Mouse (Mus musculus) liver, embryonic 14.5 days (tissue): Measurements from ENCODE around the gene Gbf1.

Experiments used
- CTCF ChIP-seq: IDR thresholded peaks from 2 replicates; pipeline ENCODE4 v1.5.1; 2016; ENCODE audit warnings: antibody characterized with exemption, low read depth, control low read depth
- EP300 ChIP-seq: IDR thresholded peaks from 2 replicates; pipeline ENCODE4 v1.6.1; 2016; ENCODE audit warnings: antibody characterized with exemption, low read depth

DNA sequence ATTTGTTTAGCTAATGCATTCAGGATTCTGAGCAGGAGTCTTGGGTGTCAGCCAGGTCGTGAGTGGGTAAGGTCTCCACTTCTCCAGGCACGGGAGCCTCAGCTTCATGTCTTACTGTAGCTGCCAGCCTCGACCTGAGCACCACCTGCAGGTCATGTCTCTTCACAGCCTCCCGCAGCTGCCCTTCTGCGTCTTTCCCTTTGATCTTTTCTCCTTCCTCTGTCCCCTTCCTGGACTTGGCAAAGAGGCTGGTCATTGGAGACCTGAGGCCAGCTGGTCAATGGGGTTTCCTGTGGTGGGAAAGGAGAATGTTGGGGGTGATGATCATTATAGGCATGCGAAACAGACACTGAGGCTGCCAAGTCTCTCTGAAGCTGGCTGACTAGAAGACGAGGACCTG is 96.7 kb downstream of the Gbf1 start:
- TF ChIP-seq EP300 (no peak), CTCF (0 out of 2 replicates have a peak, but pooled peaks have one; percentile 22)
